Mouse (Mus musculus): ENCODE data around the gene Cgref1. TPM values are rescaled to one million over a fixed set of nuclear protein-coding genes. Genes with fewer than 3 reads are reported as not detected.
A peak's percentile ranks its signal among the peaks of the same experiment; 100 is the strongest.

The Cgref1 gene
- total RNA-seq, 1 experiment, result 14.7 TPM

- H3K9me3 ChIP-seq (ENCODE audit: control insufficient read depth, insufficient read depth, low read depth, low read length), result no peaks in the 10 kb centered on the region
- TF ChIP-seq ZNF384 (IDR thresholded peaks at IDR 0.05; ENCODE audit: low read depth, low read length) (no peak), HCFC1 (IDR thresholded peaks at IDR 0.05; ENCODE audit: borderline replicate concordance, insufficient read depth, low read length) (no peak), CHD2 (IDR thresholded peaks at IDR 0.05; ENCODE audit: low read depth, low read length) (no peak), MAFK (IDR thresholded peaks at IDR 0.05; ENCODE audit: insufficient read depth, low read depth, low read length) (no peak), ZC3H11A (IDR thresholded peaks at IDR 0.05; ENCODE audit: borderline replicate concordance, low read depth, low read length) (no peak)
- no peaks in the 10 kb centered on the region for H3K4me1 ChIP-seq (ENCODE audit: control insufficient read depth in 2 of 2, insufficient read depth in 2 of 2, low read length in 2 of 2, poor library complexity in 1 of 2)
- H3K36me3 ChIP-seq (ENCODE audit: control insufficient read depth, insufficient read depth, low read length, poor library complexity, severe bottlenecking), result peaks cover 27% of the 10 kb centered on the region
- H3K9ac ChIP-seq (ENCODE audit: insufficient read depth, low read depth, low read length, poor library complexity, severe bottlenecking), result peak overlapping the region; percentile 93
- DNase-seq (ENCODE audit: low read depth, low spot score), result no peak
- in situ Hi-C loops (cut with MboI; ENCODE audit: low sequenced_read_pairs in 2 of 2, unreplicated experiment in 2 of 2), result no loop called here
- H3K27ac ChIP-seq (ENCODE audit: insufficient read depth, low read depth, low read length, poor library complexity, severe bottlenecking), result no peak overlapping the region
- H3K4me3 ChIP-seq (ENCODE audit: insufficient read depth in 1 of 2, low read depth in 1 of 2, low read length in 2 of 2, poor library complexity in 1 of 2, severe bottlenecking in 1 of 2), result peak overlapping the region; percentile 84 to 88
These were observed 13.9 kb upstream of the Cgref1 start for GRCm38 (mm10) chr5:30959198-30959854.

- Histone ChIP-seq H3K4me1 (ENCODE audit: control insufficient read depth in 2 of 2, insufficient read depth in 2 of 2, low read length in 2 of 2, poor library complexity in 1 of 2) (no peaks in the 10 kb centered on the region), H3K9ac (ENCODE audit: insufficient read depth, low read depth, low read length, poor library complexity, severe bottlenecking) (no peak overlapping the region), H3K4me3 (ENCODE audit: insufficient read depth in 1 of 2, low read depth in 1 of 2, low read length in 2 of 2, poor library complexity in 1 of 2, severe bottlenecking in 1 of 2) (no peak overlapping the region), H3K27ac (ENCODE audit: insufficient read depth, low read depth, low read length, poor library complexity, severe bottlenecking) (no peak overlapping the region), H3K36me3 (ENCODE audit: control insufficient read depth, insufficient read depth, low read length, poor library complexity, severe bottlenecking) (peaks cover 34% of the 10 kb centered on the region), H3K9me3 (ENCODE audit: control insufficient read depth, insufficient read depth, low read depth, low read length) (no peaks in the 10 kb centered on the region)
- in situ Hi-C loops (cut with MboI; ENCODE audit: low sequenced_read_pairs in 2 of 2, unreplicated experiment in 2 of 2), result no loop called here
- no peak for TF ChIP-seq ZNF384 (IDR thresholded peaks at IDR 0.05; ENCODE audit: low read depth, low read length)
- no peak for TF ChIP-seq HCFC1 (IDR thresholded peaks at IDR 0.05; ENCODE audit: borderline replicate concordance, insufficient read depth, low read length)
- TF ChIP-seq ZC3H11A (IDR thresholded peaks at IDR 0.05; ENCODE audit: borderline replicate concordance, low read depth, low read length), result no peak
- TF ChIP-seq MAFK (IDR thresholded peaks at IDR 0.05; ENCODE audit: insufficient read depth, low read depth, low read length), result no peak
- no peak for TF ChIP-seq CHD2 (IDR thresholded peaks at IDR 0.05; ENCODE audit: low read depth, low read length)
- DNase-seq (ENCODE audit: low read depth, low spot score), result no peak
These were observed 12.5 kb upstream of the Cgref1 start for GRCm38 (mm10) chr5:30957891-30958290.

GRCm38 (mm10) chr5:30955751-30956150, 10.4 kb upstream of the Cgref1 start:
- TF ChIP-seq ZC3H11A (IDR thresholded peaks at IDR 0.05; ENCODE audit: borderline replicate concordance, low read depth, low read length) (no peak), CHD2 (IDR thresholded peaks at IDR 0.05; ENCODE audit: low read depth, low read length) (no peak), MAFK (IDR thresholded peaks at IDR 0.05; ENCODE audit: insufficient read depth, low read depth, low read length) (no peak), HCFC1 (IDR thresholded peaks at IDR 0.05; ENCODE audit: borderline replicate concordance, insufficient read depth, low read length) (no peak), ZNF384 (IDR thresholded peaks at IDR 0.05; ENCODE audit: low read depth, low read length) (no peak)
- no peaks in the 10 kb centered on the region for H3K9me3 ChIP-seq (ENCODE audit: control insufficient read depth, insufficient read depth, low read depth, low read length)
- in situ Hi-C loops (cut with MboI; ENCODE audit: low sequenced_read_pairs in 2 of 2, unreplicated experiment in 2 of 2), result no loop called here
- H3K36me3 ChIP-seq (ENCODE audit: control insufficient read depth, insufficient read depth, low read length, poor library complexity, severe bottlenecking), result peaks cover 39% of the 10 kb centered on the region
- no peak overlapping the region for H3K4me3 ChIP-seq (ENCODE audit: insufficient read depth in 1 of 2, low read depth in 1 of 2, low read length in 2 of 2, poor library complexity in 1 of 2, severe bottlenecking in 1 of 2)
- DNase-seq (ENCODE audit: low read depth, low spot score), result no peak
- peaks cover 0 to 2% of the 10 kb centered on the region in 2 experiments; a peak in 1 of 4 replicates for H3K4me1 ChIP-seq (ENCODE audit: control insufficient read depth in 2 of 2, insufficient read depth in 2 of 2, low read length in 2 of 2, poor library complexity in 1 of 2)
- no peak overlapping the region for H3K9ac ChIP-seq (ENCODE audit: insufficient read depth, low read depth, low read length, poor library complexity, severe bottlenecking)
- no peak overlapping the region for H3K27ac ChIP-seq (ENCODE audit: insufficient read depth, low read depth, low read length, poor library complexity, severe bottlenecking)

- TF ChIP-seq MAFK (IDR thresholded peaks at IDR 0.05; ENCODE audit: insufficient read depth, low read depth, low read length) (no peak), ZNF384 (IDR thresholded peaks at IDR 0.05; ENCODE audit: low read depth, low read length) (no peak), CHD2 (IDR thresholded peaks at IDR 0.05; ENCODE audit: low read depth, low read length) (no peak), HCFC1 (IDR thresholded peaks at IDR 0.05; ENCODE audit: borderline replicate concordance, insufficient read depth, low read length) (no peak), ZC3H11A (IDR thresholded peaks at IDR 0.05; ENCODE audit: borderline replicate concordance, low read depth, low read length) (no peak)
- no peak overlapping the region for H3K27ac ChIP-seq (ENCODE audit: insufficient read depth, low read depth, low read length, poor library complexity, severe bottlenecking)
- in situ Hi-C loops (cut with MboI; ENCODE audit: low sequenced_read_pairs in 2 of 2, unreplicated experiment in 2 of 2), result no loop called here
- DNase-seq (ENCODE audit: low read depth, low spot score), result no peak
- peaks cover 0 to 2% of the 10 kb centered on the region in 2 experiments; a peak in 1 of 4 replicates for H3K4me1 ChIP-seq (ENCODE audit: control insufficient read depth in 2 of 2, insufficient read depth in 2 of 2, low read length in 2 of 2, poor library complexity in 1 of 2)
- peaks cover 39% of the 10 kb centered on the region for H3K36me3 ChIP-seq (ENCODE audit: control insufficient read depth, insufficient read depth, low read length, poor library complexity, severe bottlenecking)
- H3K4me3 ChIP-seq (ENCODE audit: insufficient read depth in 1 of 2, low read depth in 1 of 2, low read length in 2 of 2, poor library complexity in 1 of 2, severe bottlenecking in 1 of 2), result no peak overlapping the region
- H3K9ac ChIP-seq (ENCODE audit: insufficient read depth, low read depth, low read length, poor library complexity, severe bottlenecking), result no peak overlapping the region
- H3K9me3 ChIP-seq (ENCODE audit: control insufficient read depth, insufficient read depth, low read depth, low read length), result no peaks in the 10 kb centered on the region
These were observed 9.2 kb upstream of the Cgref1 start for GRCm38 (mm10) chr5:30954556-30954955.
